Mouse (Mus musculus) testis, adult 2 months (tissue): Measurements from ENCODE around the gene Dzip1. TPM values are rescaled to one million over a fixed set of nuclear protein-coding genes. Genes with fewer than 3 reads are reported as not detected.
A peak's percentile ranks its signal among the peaks of the same experiment; 100 is the strongest.

Experiments
- H3K27ac ChIP-seq: fragments of 200-500 bp; 2 replicates; pipeline ENCODE4 v1.5.1; 2012; ENCODE audit warnings: low read depth, low read length; ENCODE audit not compliant: control insufficient read depth, insufficient read depth
- H3K27me3 ChIP-seq: fragments of 200-500 bp; 2 replicates; pipeline ENCODE4 v1.6.1; 2012; ENCODE audit warnings: mild to moderate bottlenecking, low read length, moderate library complexity; ENCODE audit not compliant: control insufficient read depth, insufficient read depth
- H3K36me3 ChIP-seq: fragments of 200-500 bp; 2 replicates; pipeline ENCODE4 v1.6.1; 2012; ENCODE audit warnings: mild to moderate bottlenecking, low read length; ENCODE audit not compliant: control insufficient read depth, insufficient read depth
- H3K4me1 ChIP-seq: fragments of 200-500 bp; 2 replicates; pipeline ENCODE4 v1.6.1; 2012; ENCODE audit warnings: low read length; ENCODE audit not compliant: control insufficient read depth, insufficient read depth
- H3K4me3 ChIP-seq: fragments of 200-500 bp; 2 replicates; pipeline ENCODE4 v1.5.1; 2012; ENCODE audit warnings: low read depth, mild to moderate bottlenecking, low read length, moderate library complexity, mixed read lengths; ENCODE audit not compliant: control insufficient read depth
- CTCF ChIP-seq: fragments of 200-500 bp; IDR thresholded peaks from 2 replicates; pipeline ENCODE4 v1.5.1; 2012; ENCODE audit warnings: low read depth, mild to moderate bottlenecking, inconsistent platforms, low read length, moderate library complexity; ENCODE audit not compliant: control insufficient read depth, insufficient read depth, insufficient replicate concordance
- POLR2A ChIP-seq: fragments of 200-500 bp; IDR thresholded peaks from 2 replicates; pipeline ENCODE4 v1.6.1; 2012; ENCODE audit warnings: low read depth, mild to moderate bottlenecking, inconsistent platforms, low read length, moderate library complexity; ENCODE audit not compliant: control insufficient read depth
- polyA plus RNA-seq: library from polyadenylated mRNA; depleted of rRNA; stranded (reverse); fragments of >200 nt; gene quantifications from 2 replicates; pipeline ENCODE4 v1.2.3, GENCODE M21; 2012

Gene Dzip1
- polyA plus RNA-seq, 1 experiment, result 82.4 TPM

DNA sequence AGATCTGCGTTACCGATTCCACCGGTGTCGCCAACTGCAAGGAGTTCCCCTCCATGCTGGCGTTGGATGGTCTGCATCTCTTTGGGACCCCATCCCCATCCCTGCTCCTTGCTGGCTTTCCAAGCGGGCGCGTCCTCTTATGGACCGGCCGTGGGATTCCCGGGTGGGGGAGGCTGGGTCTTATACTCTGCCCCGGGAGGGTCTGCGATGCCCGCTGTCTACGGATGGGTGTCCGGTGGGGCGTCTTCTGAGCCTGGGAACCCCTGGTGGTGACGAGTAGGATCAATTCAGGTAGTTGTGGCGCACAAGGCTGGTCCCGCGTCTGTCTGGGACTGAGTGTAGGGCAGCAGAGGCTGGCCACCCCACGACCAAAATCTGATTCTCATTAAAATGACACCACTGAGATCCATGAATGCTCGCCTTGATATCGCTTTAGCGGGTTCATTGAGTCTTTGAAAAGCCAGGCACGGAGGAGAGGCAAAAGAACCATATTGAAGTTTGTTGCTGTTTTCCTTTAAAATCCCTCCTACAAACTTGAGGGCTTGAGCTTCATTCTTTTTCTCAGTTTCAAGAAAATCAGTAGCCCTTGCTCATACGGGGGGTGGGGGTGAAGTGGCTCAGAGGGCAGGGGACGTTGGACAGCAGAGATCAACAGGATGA lies 70.0 kb downstream of the Dzip1 start:
- Histone ChIP-seq H3K27me3 (no peaks in the 10 kb centered on the region), H3K4me1 (peaks cover 9% of the 10 kb centered on the region), H3K36me3 (no peaks in the 10 kb centered on the region), H3K4me3 (peak overlapping the region; percentile 70), H3K27ac (no peak overlapping the region)
- TF ChIP-seq POLR2A (no peak), CTCF (no peak)

DNA sequence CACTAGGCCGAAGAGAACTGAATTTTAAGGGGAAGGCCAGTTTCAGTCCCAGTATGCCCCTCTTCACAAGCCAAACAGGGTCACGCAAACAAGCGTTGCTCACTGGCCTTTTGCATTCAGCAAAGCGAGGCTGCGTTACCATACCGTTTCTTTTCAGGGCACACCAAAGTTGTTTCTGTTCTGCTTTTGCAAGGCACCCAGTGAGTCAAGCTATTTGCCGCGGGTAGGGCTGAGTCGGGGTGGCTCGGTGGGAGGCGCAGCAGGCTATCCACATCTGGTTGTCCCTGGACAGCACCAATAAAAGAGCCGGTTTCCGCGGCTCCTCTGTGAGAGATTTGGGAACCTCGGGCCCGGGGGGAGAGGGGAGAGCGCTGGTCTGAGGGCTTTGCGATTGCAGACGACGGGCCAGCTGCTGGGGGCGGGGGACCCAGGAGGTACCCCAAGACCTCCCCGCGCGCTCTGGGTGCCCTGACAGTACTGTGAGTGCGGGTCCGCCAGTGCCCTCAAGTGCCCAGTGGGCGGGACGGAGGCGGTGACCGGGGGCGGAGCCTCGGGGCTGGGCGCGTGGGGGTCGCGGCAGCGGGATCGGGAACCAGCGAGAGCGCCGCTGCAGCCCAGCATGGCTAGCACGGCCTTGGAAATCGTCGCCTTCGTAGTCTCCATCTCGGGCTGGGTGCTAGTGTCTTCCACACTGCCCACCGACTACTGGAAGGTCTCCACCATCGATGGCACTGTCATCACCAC lies 70.7 kb downstream of the Dzip1 start:
- no peaks in the 10 kb centered on the region for H3K27me3 ChIP-seq

DNA sequence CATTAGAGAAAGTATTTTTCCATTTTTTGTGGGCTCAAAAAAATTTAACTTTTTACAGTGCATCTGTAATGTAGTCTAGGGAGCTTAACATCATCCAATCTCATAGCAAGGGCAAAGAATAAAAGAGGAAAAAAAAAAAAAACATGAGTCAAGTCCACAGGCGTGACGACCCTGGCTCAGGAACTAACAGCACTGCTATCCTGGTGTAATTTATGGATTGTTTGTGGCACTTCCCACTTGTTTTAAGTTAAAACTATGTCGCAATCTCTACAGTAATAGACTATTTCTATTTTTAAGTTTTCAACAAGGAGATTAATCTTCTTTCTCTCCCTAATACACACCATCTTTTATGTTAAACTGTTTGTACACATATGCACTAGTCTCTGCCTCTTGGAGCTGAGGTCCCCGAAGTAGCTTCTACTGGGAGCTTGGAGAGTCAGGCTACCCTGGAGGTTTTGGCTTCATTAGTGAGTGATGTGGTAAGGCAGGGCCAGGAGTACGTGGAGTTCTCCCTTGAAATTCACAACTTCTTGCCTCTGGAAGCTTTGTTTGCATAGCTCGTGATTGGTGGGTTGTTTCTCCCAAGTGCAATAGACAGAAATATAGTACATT lies 73.7 kb downstream of the Dzip1 start:
- peaks cover 9% of the 10 kb centered on the region for H3K4me1 ChIP-seq
- no peak overlapping the region for H3K4me3 ChIP-seq
- no peaks in the 10 kb centered on the region for H3K36me3 ChIP-seq
- no peak overlapping the region for H3K27ac ChIP-seq
- H3K27me3 ChIP-seq, result no peaks in the 10 kb centered on the region
- TF ChIP-seq POLR2A (no peak), CTCF (no peak)

More for the DNA sequence above, 70.7 kb downstream of the Dzip1 start:
- H3K36me3 ChIP-seq, result no peaks in the 10 kb centered on the region
- TF ChIP-seq CTCF, result no peak
- TF ChIP-seq POLR2A, result no peak
- H3K4me1 ChIP-seq, result peaks cover 9% of the 10 kb centered on the region
- H3K4me3 ChIP-seq, result peak overlapping the region; percentile 70
- H3K27ac ChIP-seq, result no peak overlapping the region

GRCm38 (mm10) chr14:118850696-118851035 lies 74.6 kb downstream of the Dzip1 start:
- no peak overlapping the region for H3K27ac ChIP-seq
- TF ChIP-seq POLR2A, result no peak
- no peak for TF ChIP-seq CTCF
- peaks cover 9% of the 10 kb centered on the region for H3K4me1 ChIP-seq
- no peaks in the 10 kb centered on the region for H3K27me3 ChIP-seq
- H3K4me3 ChIP-seq, result no peak overlapping the region
- H3K36me3 ChIP-seq, result no peaks in the 10 kb centered on the region

DNA sequence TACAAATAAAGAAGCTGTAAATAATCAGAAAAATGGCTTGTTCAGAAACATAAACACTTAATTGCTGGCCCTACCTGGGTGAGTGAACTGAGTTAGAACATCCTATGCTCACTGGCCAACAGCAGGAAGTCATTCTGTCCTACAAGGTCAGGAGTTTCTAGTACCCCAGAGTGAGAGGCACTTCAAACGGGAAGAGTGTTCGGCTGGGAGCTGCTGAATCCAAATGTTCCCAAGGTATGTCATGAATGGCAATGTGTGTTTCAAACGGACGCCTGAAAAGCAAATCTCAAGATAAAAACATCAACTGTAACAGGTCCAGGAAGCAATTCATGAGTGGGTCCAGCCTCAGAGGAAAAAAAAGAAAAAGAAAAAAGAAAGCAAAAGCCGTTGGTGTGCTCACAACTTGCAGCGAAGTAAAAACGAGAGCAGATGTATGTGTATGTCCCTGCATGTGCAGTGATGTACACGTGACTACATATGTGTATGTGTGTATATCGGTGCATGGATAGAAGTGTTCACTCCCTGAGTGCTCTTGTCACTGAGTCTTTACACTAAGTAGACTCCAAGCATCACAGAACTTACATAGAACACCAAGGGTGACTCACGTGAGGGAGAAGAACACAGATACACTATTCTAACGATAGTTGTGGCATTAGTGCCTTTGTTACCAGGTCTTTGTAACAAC lies 75.1 kb downstream of the Dzip1 start:
- Histone ChIP-seq H3K27ac (no peak overlapping the region), H3K4me3 (no peak overlapping the region), H3K36me3 (no peaks in the 10 kb centered on the region), H3K4me1 (peaks cover 7% of the 10 kb centered on the region), H3K27me3 (no peaks in the 10 kb centered on the region)
- TF ChIP-seq POLR2A, result no peak
- no peak for TF ChIP-seq CTCF

DNA sequence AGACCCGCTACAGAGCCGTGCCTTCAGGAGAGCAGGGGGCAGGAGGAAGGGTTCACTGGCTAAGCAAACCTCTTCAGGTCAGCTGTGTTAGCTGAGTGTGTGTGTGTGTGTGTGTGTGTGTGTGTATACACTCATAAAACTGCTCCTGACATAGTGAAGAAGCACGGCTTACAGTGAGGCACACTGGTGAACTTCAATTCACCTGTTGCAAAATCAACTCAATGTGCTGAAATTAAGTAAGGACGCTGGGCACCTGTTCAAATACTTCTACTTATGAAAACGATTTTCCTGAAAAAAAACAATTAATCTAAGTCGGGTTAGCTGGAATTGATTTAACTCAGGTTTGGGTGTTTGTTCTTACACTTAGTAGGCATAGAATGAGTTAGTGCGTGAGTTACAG lies 77.1 kb downstream of the Dzip1 start:
- TF ChIP-seq POLR2A (no peak), CTCF (no peak)
- no peak overlapping the region for H3K4me3 ChIP-seq
- no peaks in the 10 kb centered on the region for H3K27me3 ChIP-seq
- H3K27ac ChIP-seq, result no peak overlapping the region
- no peaks in the 10 kb centered on the region for H3K4me1 ChIP-seq
- H3K36me3 ChIP-seq, result no peaks in the 10 kb centered on the region

DNA sequence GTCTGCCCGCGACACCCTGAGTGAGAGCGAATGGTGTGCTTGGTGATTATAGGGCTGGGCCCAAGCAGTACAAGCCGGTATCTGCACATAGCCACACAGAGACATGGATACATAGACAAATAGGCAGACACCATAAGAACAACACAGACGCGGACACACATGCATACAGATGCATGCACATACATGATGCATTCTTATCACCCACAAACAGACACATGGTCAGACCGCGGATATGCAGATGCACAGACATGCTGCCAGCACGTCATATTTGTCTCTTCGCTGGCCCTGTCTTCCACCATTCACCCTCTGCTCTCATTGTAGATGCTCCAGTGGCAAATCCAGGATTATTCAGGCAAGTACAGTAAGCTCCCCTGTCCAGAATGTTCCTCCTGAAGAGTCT lies 78.4 kb downstream of the Dzip1 start:
- H3K4me3 ChIP-seq, result no peak overlapping the region
- no peaks in the 10 kb centered on the region for H3K4me1 ChIP-seq
- no peak overlapping the region for H3K27ac ChIP-seq
- TF ChIP-seq CTCF, result no peak
- TF ChIP-seq POLR2A, result no peak
- no peaks in the 10 kb centered on the region for H3K27me3 ChIP-seq
- H3K36me3 ChIP-seq, result no peaks in the 10 kb centered on the region
